Mouse (Mus musculus): ENCODE measurements at regions not wholly inside any gene's neighbourhood (a gene's known extent, or its start where the extent isn't known, plus 50 kb on each side); places are given as distances from the start of the nearest gene placed in this dataset.

- no peak overlapping the region for H3K9ac ChIP-seq
- H3K36me3 ChIP-seq, result no peaks in the 10 kb centered on the region
- no peaks in the 10 kb centered on the region for H3K27me3 ChIP-seq
- no peak for ATAC-seq (ENCODE audit: borderline replicate concordance, extremely low read depth, low FRiP score, low TSS enrichment)
- H3K9me3 ChIP-seq, result no peaks in the 10 kb centered on the region
- H3K4me1 ChIP-seq, result 0 out of 2 replicates have a peak, but pooled peaks cover 5% of the 10 kb centered on the region
- 79% methylated on average over 1 of the region's 1 CpGs for WGBS
- H3K4me2 ChIP-seq, result no peak overlapping the region
- no peak overlapping the region for H3K27ac ChIP-seq
- H3K4me3 ChIP-seq, result no peak overlapping the region
These were observed 200.5 kb upstream of the Gm9747 start for GRCm38 (mm10) chr1:82032410-82032809.

- WGBS, result 88% methylated on average over 4 of the region's 4 CpGs
- ATAC-seq (ENCODE audit: borderline replicate concordance, extremely low read depth, low FRiP score, low TSS enrichment), result no peak
- H3K27ac ChIP-seq, result no peak overlapping the region
- H3K36me3 ChIP-seq, result no peaks in the 10 kb centered on the region
- H3K4me1 ChIP-seq, result peaks cover 16% of the 10 kb centered on the region; the same call in 1 of the 2 replicates
- no peaks in the 10 kb centered on the region for H3K27me3 ChIP-seq
- H3K4me3 ChIP-seq, result no peak overlapping the region
- no peaks in the 10 kb centered on the region for H3K9me3 ChIP-seq
- H3K4me2 ChIP-seq, result no peak overlapping the region
- no peak overlapping the region for H3K9ac ChIP-seq
These were observed 194.7 kb upstream of the Gm9747 start for GRCm38 (mm10) chr1:82038171-82038570.

GRCm38 (mm10) chr1:82038698-82039097, 194.2 kb upstream of the Gm9747 start:
- H3K9me3 ChIP-seq, result no peaks in the 10 kb centered on the region
- no peak overlapping the region for H3K4me3 ChIP-seq
- H3K4me2 ChIP-seq, result no peak overlapping the region
- peaks cover 16% of the 10 kb centered on the region; the same call in 1 of the 2 replicates for H3K4me1 ChIP-seq
- H3K36me3 ChIP-seq, result no peaks in the 10 kb centered on the region
- no peak overlapping the region for H3K9ac ChIP-seq
- no peaks in the 10 kb centered on the region for H3K27me3 ChIP-seq
- 87% methylated on average over 1 of the region's 1 CpGs for WGBS
- no peak for ATAC-seq (ENCODE audit: borderline replicate concordance, extremely low read depth, low FRiP score, low TSS enrichment)
- no peak overlapping the region for H3K27ac ChIP-seq

GRCm38 (mm10) chr1:82041286-82042050, 191.4 kb upstream of the Gm9747 start:
- H3K9me3 ChIP-seq, result no peaks in the 10 kb centered on the region
- H3K9ac ChIP-seq, result no peak overlapping the region
- H3K4me3 ChIP-seq, result no peak overlapping the region
- H3K27me3 ChIP-seq, result no peaks in the 10 kb centered on the region
- ATAC-seq (ENCODE audit: borderline replicate concordance, extremely low read depth, low FRiP score, low TSS enrichment), result peak; percentile 42; the same call in 1 of the 2 replicates
- no peaks in the 10 kb centered on the region for H3K36me3 ChIP-seq
- peak overlapping the region; percentile 60 for H3K27ac ChIP-seq
- peaks cover 16% of the 10 kb centered on the region; the same call in 1 of the 2 replicates for H3K4me1 ChIP-seq
- H3K4me2 ChIP-seq, result 0 out of 2 replicates have a peak overlapping the region, but pooled peaks have one; percentile 12
- WGBS, result 44% methylated on average over 3 of the region's 3 CpGs

- peak overlapping the region; percentile 60 for H3K27ac ChIP-seq
- no peak for ATAC-seq (ENCODE audit: borderline replicate concordance, extremely low read depth, low FRiP score, low TSS enrichment)
- WGBS, result 17% methylated on average over 2 of the region's 2 CpGs
These were observed 190.9 kb upstream of the Gm9747 start for GRCm38 (mm10) chr1:82042051-82042432.

GRCm38 (mm10) chr1:82042527-82042926, 190.4 kb upstream of the Gm9747 start:
- WGBS, result 56% methylated on average over 3 of the region's 3 CpGs
- no peak overlapping the region for H3K4me3 ChIP-seq
- no peaks in the 10 kb centered on the region for H3K36me3 ChIP-seq
- H3K4me2 ChIP-seq, result no peak overlapping the region
- H3K27me3 ChIP-seq, result no peaks in the 10 kb centered on the region
- ATAC-seq (ENCODE audit: borderline replicate concordance, extremely low read depth, low FRiP score, low TSS enrichment), result no peak
- H3K4me1 ChIP-seq, result peaks cover 16% of the 10 kb centered on the region; the same call in 1 of the 2 replicates
- 0 out of 2 replicates have a peak overlapping the region, but pooled peaks have one; percentile 60 for H3K27ac ChIP-seq
- H3K9me3 ChIP-seq, result no peaks in the 10 kb centered on the region
- no peak overlapping the region for H3K9ac ChIP-seq

More at GRCm38 (mm10) chr1:82042051-82042432, 190.9 kb upstream of the Gm9747 start:
- Histone ChIP-seq H3K4me3 (no peak overlapping the region), H3K27me3 (no peaks in the 10 kb centered on the region), H3K4me1 (peaks cover 16% of the 10 kb centered on the region; the same call in 1 of the 2 replicates), H3K9me3 (no peaks in the 10 kb centered on the region), H3K4me2 (no peak overlapping the region), H3K9ac (no peak overlapping the region), H3K36me3 (no peaks in the 10 kb centered on the region)

GRCm38 (mm10) chr1:82066291-82066690, 166.6 kb upstream of the Gm9747 start:
- Histone ChIP-seq H3K27me3 (no peaks in the 10 kb centered on the region), H3K9ac (no peak overlapping the region), H3K4me3 (no peak overlapping the region), H3K4me2 (no peak overlapping the region), H3K27ac (no peak overlapping the region), H3K36me3 (no peaks in the 10 kb centered on the region), H3K4me1 (0 out of 2 replicates have a peak, but pooled peaks cover 4% of the 10 kb centered on the region), H3K9me3 (no peaks in the 10 kb centered on the region)
- 80% methylated on average over 6 of the region's 6 CpGs for WGBS
- no peak for ATAC-seq (ENCODE audit: borderline replicate concordance, extremely low read depth, low FRiP score, low TSS enrichment)

- no peak overlapping the region for H3K27ac ChIP-seq
- 92% methylated on average over 4 of the region's 4 CpGs for WGBS
- H3K9me3 ChIP-seq, result no peaks in the 10 kb centered on the region
- no peak overlapping the region for H3K4me3 ChIP-seq
- no peaks in the 10 kb centered on the region for H3K36me3 ChIP-seq
- no peaks in the 10 kb centered on the region for H3K27me3 ChIP-seq
- H3K9ac ChIP-seq, result no peak overlapping the region
- no peak for ATAC-seq (ENCODE audit: borderline replicate concordance, extremely low read depth, low FRiP score, low TSS enrichment)
- H3K4me2 ChIP-seq, result no peak overlapping the region
- 0 out of 2 replicates have a peak, but pooled peaks cover 4% of the 10 kb centered on the region for H3K4me1 ChIP-seq
These were observed 164.3 kb upstream of the Gm9747 start for GRCm38 (mm10) chr1:82068571-82068970.

- Histone ChIP-seq H3K4me1 (0 out of 2 replicates have a peak, but pooled peaks cover 4% of the 10 kb centered on the region), H3K4me2 (no peak overlapping the region), H3K27ac (peak overlapping the region; percentile 77), H3K27me3 (no peaks in the 10 kb centered on the region), H3K9me3 (no peaks in the 10 kb centered on the region), H3K4me3 (no peak overlapping the region), H3K36me3 (no peaks in the 10 kb centered on the region), H3K9ac (no peak overlapping the region)
- WGBS, result 52% methylated on average over 9 of the region's 9 CpGs
- 0 out of 2 replicates have a peak, but pooled peaks have one; percentile 11 for ATAC-seq (ENCODE audit: borderline replicate concordance, extremely low read depth, low FRiP score, low TSS enrichment)
These were observed 162.5 kb upstream of the Gm9747 start for GRCm38 (mm10) chr1:82070181-82071109.

- no peak overlapping the region for H3K4me2 ChIP-seq
- WGBS, result 82% methylated on average over 6 of the region's 6 CpGs
- no peaks in the 10 kb centered on the region for H3K9me3 ChIP-seq
- H3K9ac ChIP-seq, result no peak overlapping the region
- no peaks in the 10 kb centered on the region for H3K4me1 ChIP-seq
- no peaks in the 10 kb centered on the region for H3K36me3 ChIP-seq
- H3K4me3 ChIP-seq, result no peak overlapping the region
- ATAC-seq (ENCODE audit: borderline replicate concordance, extremely low read depth, low FRiP score, low TSS enrichment), result no peak
- H3K27ac ChIP-seq, result no peak overlapping the region
- no peaks in the 10 kb centered on the region for H3K27me3 ChIP-seq
These were observed 143.6 kb upstream of the Gm9747 start for GRCm38 (mm10) chr1:82089136-82089839.

- Histone ChIP-seq H3K36me3 (no peaks in the 10 kb centered on the region), H3K27me3 (no peaks in the 10 kb centered on the region), H3K4me3 (no peak overlapping the region), H3K9ac (no peak overlapping the region), H3K9me3 (no peaks in the 10 kb centered on the region), H3K4me1 (no peaks in the 10 kb centered on the region), H3K4me2 (no peak overlapping the region), H3K27ac (no peak overlapping the region)
- ATAC-seq (ENCODE audit: borderline replicate concordance, extremely low read depth, low FRiP score, low TSS enrichment), result no peak
- 63% methylated on average over 2 of the region's 2 CpGs for WGBS
These were observed 137.8 kb upstream of the Gm9747 start for GRCm38 (mm10) chr1:82095101-82095500.

All from lung, embryonic 15.5 days (tissue).